Mouse (Mus musculus): ENCODE results near the gene Cep89. TPM values are rescaled to one million over a fixed set of nuclear protein-coding genes. Genes with fewer than 3 reads are reported as not detected.

Cep89 gene
- total RNA-seq, 1 experiment from 2014 or later, result 51.8 TPM

- no peak for ATAC-seq (ENCODE audit: extremely low read depth, insufficient number of reproducible peaks, low FRiP score, poor library complexity, severe bottlenecking)
These were observed 16.5 kb upstream of the Cep89 start for GRCm38 (mm10) chr7:35380351-35380750.

GRCm38 (mm10) chr7:35381861-35382260, 15.0 kb upstream of the Cep89 start:
- ATAC-seq (ENCODE audit: extremely low read depth, insufficient number of reproducible peaks, low FRiP score, poor library complexity, severe bottlenecking), result no peak

- no peak for ATAC-seq (ENCODE audit: extremely low read depth, insufficient number of reproducible peaks, low FRiP score, poor library complexity, severe bottlenecking)
These were observed 14.0 kb upstream of the Cep89 start for GRCm38 (mm10) chr7:35382706-35383353.

- no peak for ATAC-seq (ENCODE audit: extremely low read depth, insufficient number of reproducible peaks, low FRiP score, poor library complexity, severe bottlenecking)
These were observed 10.3 kb upstream of the Cep89 start for GRCm38 (mm10) chr7:35386525-35386952.

GRCm38 (mm10) chr7:35388694-35389093, 8.1 kb upstream of the Cep89 start:
- ATAC-seq (ENCODE audit: extremely low read depth, insufficient number of reproducible peaks, low FRiP score, poor library complexity, severe bottlenecking), result no peak

- ATAC-seq (ENCODE audit: extremely low read depth, insufficient number of reproducible peaks, low FRiP score, poor library complexity, severe bottlenecking), result no peak
These were observed 3.9 kb upstream of the Cep89 start for GRCm38 (mm10) chr7:35392935-35393334.

- no peak for ATAC-seq (ENCODE audit: extremely low read depth, insufficient number of reproducible peaks, low FRiP score, poor library complexity, severe bottlenecking)
These were observed 940 bp upstream of the Cep89 start for GRCm38 (mm10) chr7:35395734-35396456.

GRCm38 (mm10) chr7:35401169-35401568, 4.3 kb downstream of the Cep89 start:
- ATAC-seq (ENCODE audit: extremely low read depth, insufficient number of reproducible peaks, low FRiP score, poor library complexity, severe bottlenecking), result no peak

- peak; percentile 27 for ATAC-seq (ENCODE audit: extremely low read depth, insufficient number of reproducible peaks, low FRiP score, poor library complexity, severe bottlenecking)
These were observed 18.4 kb downstream of the Cep89 start for GRCm38 (mm10) chr7:35415226-35415625.

GRCm38 (mm10) chr7:35415801-35416653, 19.2 kb downstream of the Cep89 start:
- peak; percentile 68 for ATAC-seq (ENCODE audit: extremely low read depth, insufficient number of reproducible peaks, low FRiP score, poor library complexity, severe bottlenecking)

GRCm38 (mm10) chr7:35416654-35416948, 19.8 kb downstream of the Cep89 start:
- ATAC-seq (ENCODE audit: extremely low read depth, insufficient number of reproducible peaks, low FRiP score, poor library complexity, severe bottlenecking), result no peak

- no peak for ATAC-seq (ENCODE audit: extremely low read depth, insufficient number of reproducible peaks, low FRiP score, poor library complexity, severe bottlenecking)
These were observed 26.2 kb downstream of the Cep89 start for GRCm38 (mm10) chr7:35423071-35423470.

GRCm38 (mm10) chr7:35428146-35428545, 31.3 kb downstream of the Cep89 start:
- no peak for ATAC-seq (ENCODE audit: extremely low read depth, insufficient number of reproducible peaks, low FRiP score, poor library complexity, severe bottlenecking)

- ATAC-seq (ENCODE audit: extremely low read depth, insufficient number of reproducible peaks, low FRiP score, poor library complexity, severe bottlenecking), result no peak
These were observed 38.4 kb downstream of the Cep89 start for GRCm38 (mm10) chr7:35435266-35435665.

GRCm38 (mm10) chr7:35447501-35447900, 50.7 kb downstream of the Cep89 start:
- no peak for ATAC-seq (ENCODE audit: extremely low read depth, insufficient number of reproducible peaks, low FRiP score, poor library complexity, severe bottlenecking)

GRCm38 (mm10) chr7:35447996-35448846, 51.4 kb downstream of the Cep89 start, which contains the start of gene Slc7a9:
Slc7a9 (plus strand) TSS chr7:35448796.
- ATAC-seq (ENCODE audit: extremely low read depth, insufficient number of reproducible peaks, low FRiP score, poor library complexity, severe bottlenecking), result no peak

GRCm38 (mm10) chr7:35448867-35449266, 52.0 kb downstream of the Cep89 start:
- no peak for ATAC-seq (ENCODE audit: extremely low read depth, insufficient number of reproducible peaks, low FRiP score, poor library complexity, severe bottlenecking)

GRCm38 (mm10) chr7:35456091-35456814, 59.4 kb downstream of the Cep89 start:
- no peak for ATAC-seq (ENCODE audit: extremely low read depth, insufficient number of reproducible peaks, low FRiP score, poor library complexity, severe bottlenecking)

Data from neutrophil, adult 5-6 weeks (primary cell).